Mouse (Mus musculus) liver, embryonic 14.5 days (tissue): Measurements from ENCODE around the gene Pirb. TPM values are rescaled to one million over a fixed set of nuclear protein-coding genes. Genes with fewer than 3 reads are reported as not detected.

Experiments
- ATAC-seq: fragments of 200-750 bp; cut with Nextera tagmentation; 2 replicates; pipeline ENCODE4 v1.8.0; 2017; ENCODE audit warnings: moderate number of reproducible peaks, mild to moderate bottlenecking, moderate library complexity; ENCODE audit not compliant: insufficient read depth
- DNase-seq, 3 experiments: peaks; one replicate each; pipeline ENCODE4 v3.0.0-alpha.2; 2012 to 2013; ENCODE audit warnings: low read depth in 3 of 3, low spot score in 3 of 3
- H3K27ac ChIP-seq: fragments of 300-500 bp; sonication (generic); 2 replicates; pipeline ENCODE4 v1.5.1; 2014; ENCODE audit warnings: moderate library complexity, mild to moderate bottlenecking, control low read depth, inconsistent platforms
- H3K27me3 ChIP-seq: fragments of 300-500 bp; sonication (generic); 2 replicates; pipeline ENCODE4 v1.6.1; 2014; ENCODE audit warnings: mild to moderate bottlenecking, low read length, moderate library complexity; ENCODE audit not compliant: control insufficient read depth, insufficient read depth
- H3K36me3 ChIP-seq: fragments of 300-500 bp; sonication (generic); replicated peaks from 2 replicates; pipeline ENCODE4 v1.6.1; 2014; ENCODE audit warnings: low read depth; ENCODE audit not compliant: control insufficient read depth, insufficient read depth
- H3K4me1 ChIP-seq, 2 experiments: fragments of 200-500 bp in 1 of 2; fragments of 300-500 bp in 1 of 2; sonication (generic) in 1 of 2; replicated peaks; 2 replicates each; pipeline ENCODE4 v1.6.1; 2012 to 2014; ENCODE audit warnings: antibody characterized with exemption in 1 of 2, inconsistent platforms in 1 of 2, low read length in 1 of 2; ENCODE audit not compliant: control insufficient read depth in 2 of 2, insufficient read depth in 2 of 2
- H3K4me2 ChIP-seq: fragments of 300-500 bp; sonication (generic); 2 replicates; pipeline ENCODE4 v1.6.1; 2014; ENCODE audit warnings: low read depth, mild to moderate bottlenecking, control low read depth, moderate library complexity
- H3K4me3 ChIP-seq, 2 experiments: fragments of 200-500 bp in 1 of 2; fragments of 300-500 bp in 1 of 2; sonication (generic) in 1 of 2; 2 replicates each; pipeline ENCODE4 v1.5.1; 2012 to 2014; ENCODE audit warnings: low read depth in 2 of 2, low read length in 2 of 2, mild to moderate bottlenecking in 2 of 2, control low read depth in 1 of 2, inconsistent platforms in 1 of 2, moderate library complexity in 1 of 2; ENCODE audit not compliant: insufficient read depth in 1 of 2
- H3K9ac ChIP-seq: fragments of 300-500 bp; sonication (generic); replicated peaks from 2 replicates; pipeline ENCODE4 v1.6.1; 2014; ENCODE audit warnings: mild to moderate bottlenecking, control low read depth, moderate library complexity
- H3K9me3 ChIP-seq: fragments of 300-500 bp; sonication (generic); 2 replicates; pipeline ENCODE4 v1.6.1; 2016; ENCODE audit warnings: low read length, mixed read lengths; ENCODE audit not compliant: control insufficient read depth
- CTCF ChIP-seq: IDR thresholded peaks from 2 replicates; pipeline ENCODE4 v1.5.1; 2016; ENCODE audit warnings: antibody characterized with exemption, low read depth, control low read depth
- EP300 ChIP-seq: IDR thresholded peaks from 2 replicates; pipeline ENCODE4 v1.6.1; 2016; ENCODE audit warnings: antibody characterized with exemption, low read depth
- WGBS: fragments of 180-500 bp; shearing (Covaris S2); extraction: QIAGEN DNeasy Blood & Tissue Kit; methylation state at CpG from one replicate; pipeline ENCODE4 v1.1.7; 2014; ENCODE audit not compliant: insufficient replicate concordance; 5-methylcytosine and 5-hydroxymethylcytosine counted together
- polyA plus RNA-seq, 2 experiments: library from polyadenylated mRNA; depleted of rRNA in 1 of 2; stranded (reverse) in 1 of 2; unstranded in 1 of 2; fragments of >200 nt; fragmentation: Nextera tagmentation in 1 of 2; extraction: Ambion mirVana in 1 of 2; gene quantifications; 2 replicates each; pipeline versions ENCODE4 v1.2.1 to v1.2.3; 2012 to 2014

The Pirb gene
- polyA plus RNA-seq, 2 experiments, result 1.6 to 2.2 TPM

DNA sequence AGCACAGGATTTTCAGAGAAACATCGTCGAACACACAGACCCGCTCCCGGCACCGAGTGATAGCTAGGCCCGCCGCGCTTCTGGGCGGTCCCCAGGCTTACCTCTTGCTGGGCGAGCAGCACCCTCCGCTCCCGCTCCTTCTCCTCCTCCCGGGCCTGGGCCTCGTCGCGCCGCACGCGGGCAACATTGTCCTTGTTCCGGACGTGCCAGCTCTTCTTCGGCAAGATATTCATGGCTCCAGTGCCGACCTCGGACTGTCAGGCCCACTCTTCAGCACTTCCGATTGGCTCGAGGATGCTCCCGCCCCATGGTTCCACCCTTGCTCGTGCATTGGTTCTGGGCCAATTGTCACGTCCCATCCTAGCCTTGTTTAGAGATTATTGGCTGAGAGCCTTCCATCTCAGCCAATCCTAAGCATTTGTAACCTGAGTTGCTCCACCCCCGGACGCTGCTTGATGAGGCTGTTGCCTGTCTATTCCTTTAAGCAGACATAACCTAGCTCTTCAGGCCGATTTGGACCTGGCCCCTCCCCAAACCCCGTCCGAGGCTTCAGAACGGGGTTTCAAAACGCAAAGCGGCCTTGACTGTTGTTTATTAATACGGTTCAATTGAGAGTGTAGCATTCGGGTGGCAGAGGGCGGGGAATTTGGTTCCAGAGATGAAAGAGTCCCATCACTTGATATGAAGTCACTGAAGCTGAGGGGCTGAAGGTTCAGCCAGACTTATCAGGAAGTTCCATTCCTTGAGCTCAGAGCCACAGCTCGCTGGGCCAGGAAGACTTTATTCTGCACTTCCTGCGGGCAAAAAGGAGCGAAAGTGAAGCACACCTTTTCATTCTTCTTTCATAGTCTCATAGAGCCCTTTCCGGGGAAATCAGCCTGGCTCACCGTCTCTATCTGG is 54.7 kb downstream of the Pirb start, which contains the start of gene Leng1:
TSS of gene Leng1 (minus strand) at position 626 of the 900 bp plus-strand sequence.
- peak within 1 kb of the TSS; percentile 79 for H3K27ac ChIP-seq
- H3K9ac ChIP-seq, result peak within 1 kb of the TSS; percentile 77
- TF ChIP-seq EP300 (0 out of 2 replicates have a peak, but pooled peaks have one; percentile 27), CTCF (no peak)
- H3K9me3 ChIP-seq, result no peaks in the 10 kb centered on the region
- DNase-seq (peak; percentile 97 to 98 (median 98)), ATAC-seq (peak; percentile 98)
- H3K27me3 ChIP-seq, result no peaks in the 10 kb centered on the region
- peaks cover 20 to 22% of the 10 kb centered on the region in 2 experiments for H3K4me1 ChIP-seq
- 2% methylated on average over 45 of the region's 45 CpGs for WGBS
- peaks cover 23% of the 10 kb centered on the region for H3K36me3 ChIP-seq
- peak within 1 kb of the TSS; percentile 78 to 79 for H3K4me3 ChIP-seq
- H3K4me2 ChIP-seq, result peak within 1 kb of the TSS; percentile 96

GRCm38 (mm10) chr7:3664524-3665214 is 55.5 kb downstream of the Pirb start:
- 20% methylated on average over 15 of the region's 15 CpGs for WGBS
- Histone ChIP-seq H3K9ac (peak overlapping the region; percentile 77), H3K27me3 (no peaks in the 10 kb centered on the region), H3K4me1 (peaks cover 20 to 22% of the 10 kb centered on the region in 2 experiments), H3K4me2 (peak overlapping the region; percentile 96), H3K4me3 (peak overlapping the region; percentile 78 to 79), H3K9me3 (no peaks in the 10 kb centered on the region), H3K27ac (peak overlapping the region; percentile 79), H3K36me3 (peaks cover 31% of the 10 kb centered on the region)
- DNase-seq (peak in 1 of 3 experiments; percentile 32), ATAC-seq (peak; percentile 42; the same call in 1 of the 2 replicates)
- TF ChIP-seq EP300 (no peak), CTCF (no peak)

Other genes starting within 250 kb of the Pirb start
- 0.10 and 0.11 TPM in 2 replicates for gene Tarm1, start 217.8 kb downstream of the Pirb start, polyA plus RNA-seq (2012; rRNA removed)
- gene Tarm1, start 217.8 kb downstream of the Pirb start, polyA plus RNA-seq (2014; fragmentation: Nextera tagmentation; extraction: Ambion mirVana), result 0.18 and 0.32 TPM in 2 replicates
- 0.03 and 0.06 TPM in 2 replicates for gene Oscar, start 104.2 kb downstream of the Pirb start, polyA plus RNA-seq (2012; rRNA removed)
- not detected in 2 replicates for gene Oscar, start 104.2 kb downstream of the Pirb start, polyA plus RNA-seq (2014; fragmentation: Nextera tagmentation; extraction: Ambion mirVana)
- gene Ndufa3, start 103.0 kb downstream of the Pirb start, polyA plus RNA-seq (2012; rRNA removed), result 106 and 107 TPM in 2 replicates
- gene Ndufa3, start 103.0 kb downstream of the Pirb start, polyA plus RNA-seq (2014; fragmentation: Nextera tagmentation; extraction: Ambion mirVana), result 351 and 354 TPM in 2 replicates
- gene Tfpt, start 90.5 kb downstream of the Pirb start, polyA plus RNA-seq (2012; rRNA removed), result 6.4 and 10.7 TPM in 2 replicates
- gene Tfpt, start 90.5 kb downstream of the Pirb start, polyA plus RNA-seq (2014; fragmentation: Nextera tagmentation; extraction: Ambion mirVana), result 7.7 and 8.0 TPM in 2 replicates
- 19.9 and 28.4 TPM in 2 replicates for gene Prpf31, start 90.4 kb downstream of the Pirb start, polyA plus RNA-seq (2012; rRNA removed)
- 46.4 and 48.3 TPM in 2 replicates for gene Prpf31, start 90.4 kb downstream of the Pirb start, polyA plus RNA-seq (2014; fragmentation: Nextera tagmentation; extraction: Ambion mirVana)
- gene Cnot3, start 75.1 kb downstream of the Pirb start, polyA plus RNA-seq (2012; rRNA removed), result 27.0 and 30.2 TPM in 2 replicates
- 20.2 and 20.8 TPM in 2 replicates for gene Cnot3, start 75.1 kb downstream of the Pirb start, polyA plus RNA-seq (2014; fragmentation: Nextera tagmentation; extraction: Ambion mirVana)
- 1.7 and 3.3 TPM in 2 replicates for gene Leng1, start 54.6 kb downstream of the Pirb start, polyA plus RNA-seq (2012; rRNA removed)
- 4.0 and 4.3 TPM in 2 replicates for gene Leng1, start 54.6 kb downstream of the Pirb start, polyA plus RNA-seq (2014; fragmentation: Nextera tagmentation; extraction: Ambion mirVana)
- 5.5 and 7.6 TPM in 2 replicates for gene Tmc4, start 42.8 kb downstream of the Pirb start, polyA plus RNA-seq (2012; rRNA removed)
- 5.7 and 6.7 TPM in 2 replicates for gene Tmc4, start 42.8 kb downstream of the Pirb start, polyA plus RNA-seq (2014; fragmentation: Nextera tagmentation; extraction: Ambion mirVana)
- gene Tsen34, start 27.5 kb downstream of the Pirb start, polyA plus RNA-seq (2012; rRNA removed), result 22.8 and 25.3 TPM in 2 replicates
- 34.4 and 34.6 TPM in 2 replicates for gene Tsen34, start 27.5 kb downstream of the Pirb start, polyA plus RNA-seq (2014; fragmentation: Nextera tagmentation; extraction: Ambion mirVana)
- 10.3 and 11.6 TPM in 2 replicates for gene Mboat7, start 26.9 kb downstream of the Pirb start, polyA plus RNA-seq (2012; rRNA removed)
- gene Mboat7, start 26.9 kb downstream of the Pirb start, polyA plus RNA-seq (2014; fragmentation: Nextera tagmentation; extraction: Ambion mirVana), result 11.5 and 13.0 TPM in 2 replicates
- 680 and 1,914 TPM in 2 replicates for gene Rps9, start 16.4 kb downstream of the Pirb start, polyA plus RNA-seq (2012; rRNA removed)
- 960 and 985 TPM in 2 replicates for gene Rps9, start 16.4 kb downstream of the Pirb start, polyA plus RNA-seq (2014; fragmentation: Nextera tagmentation; extraction: Ambion mirVana)
- gene Gm15448, start 105.3 kb upstream of the Pirb start, polyA plus RNA-seq (2012; rRNA removed), result 0.06 and 0.11 TPM in 2 replicates
- 0.23 TPM in 1 of 2 replicates, not detected in the other for gene Gm15448, start 105.3 kb upstream of the Pirb start, polyA plus RNA-seq (2014; fragmentation: Nextera tagmentation; extraction: Ambion mirVana)
- gene Pira2, start 124.7 kb upstream of the Pirb start, polyA plus RNA-seq (2012; rRNA removed), result 0.39 and 0.53 TPM in 2 replicates
- gene Pira2, start 124.7 kb upstream of the Pirb start, polyA plus RNA-seq (2014; fragmentation: Nextera tagmentation; extraction: Ambion mirVana), result 1.5 and 1.9 TPM in 2 replicates
- gene Gm14548, start 177.7 kb upstream of the Pirb start, polyA plus RNA-seq (2012; rRNA removed), result 0.20 and 0.28 TPM in 2 replicates
- gene Gm14548, start 177.7 kb upstream of the Pirb start, polyA plus RNA-seq (2014; fragmentation: Nextera tagmentation; extraction: Ambion mirVana), result 0.10 and 0.55 TPM in 2 replicates
- gene Lilra6, start 195.1 kb upstream of the Pirb start, polyA plus RNA-seq (2012; rRNA removed), result 0.26 and 0.32 TPM in 2 replicates
- gene Lilra6, start 195.1 kb upstream of the Pirb start, polyA plus RNA-seq (2014; fragmentation: Nextera tagmentation; extraction: Ambion mirVana), result 0.14 and 0.15 TPM in 2 replicates